Mouse (Mus musculus) cortical plate, adult 2 months (tissue): ENCODE measurements around the gene Arhgap44. TPM values are rescaled to one million over a fixed set of nuclear protein-coding genes. Genes with fewer than 3 reads are reported as not detected.

ENCODE experiments used
- H3K27ac ChIP-seq: fragments of 200-500 bp; 2 replicates; pipeline ENCODE4 v1.5.1; 2012; ENCODE audit warnings: low read length, control low read depth, inconsistent platforms; ENCODE audit not compliant: insufficient read depth
- H3K4me1 ChIP-seq: fragments of 200-500 bp; 2 replicates; pipeline ENCODE4 v1.6.1; 2011; ENCODE audit warnings: low read length; ENCODE audit not compliant: control insufficient read depth, insufficient read depth
- H3K4me3 ChIP-seq: fragments of 200-500 bp; 2 replicates; pipeline ENCODE4 v1.5.1; 2011; ENCODE audit warnings: mild to moderate bottlenecking, low read length, control low read depth; ENCODE audit not compliant: insufficient read depth
- CTCF ChIP-seq: fragments of 200-500 bp; IDR thresholded peaks from 2 replicates; pipeline ENCODE4 v1.5.1; 2011; ENCODE audit warnings: mild to moderate bottlenecking, control low read depth, low read length; ENCODE audit not compliant: insufficient read depth; ENCODE audit errors: extremely low read depth
- POLR2A ChIP-seq: fragments of 200-500 bp; IDR thresholded peaks from 2 replicates; pipeline ENCODE4 v1.6.1; 2011; ENCODE audit warnings: mild to moderate bottlenecking, low read length, control low read depth; ENCODE audit not compliant: insufficient read depth; ENCODE audit errors: extremely low read depth
- polyA plus RNA-seq: library from polyadenylated mRNA; depleted of rRNA; stranded (reverse); fragments of >200 nt; gene quantifications from 2 replicates; pipeline ENCODE4 v1.2.3, GENCODE M21; 2012

The Arhgap44 gene
- polyA plus RNA-seq, 1 experiment, result 61.1 TPM

DNA sequence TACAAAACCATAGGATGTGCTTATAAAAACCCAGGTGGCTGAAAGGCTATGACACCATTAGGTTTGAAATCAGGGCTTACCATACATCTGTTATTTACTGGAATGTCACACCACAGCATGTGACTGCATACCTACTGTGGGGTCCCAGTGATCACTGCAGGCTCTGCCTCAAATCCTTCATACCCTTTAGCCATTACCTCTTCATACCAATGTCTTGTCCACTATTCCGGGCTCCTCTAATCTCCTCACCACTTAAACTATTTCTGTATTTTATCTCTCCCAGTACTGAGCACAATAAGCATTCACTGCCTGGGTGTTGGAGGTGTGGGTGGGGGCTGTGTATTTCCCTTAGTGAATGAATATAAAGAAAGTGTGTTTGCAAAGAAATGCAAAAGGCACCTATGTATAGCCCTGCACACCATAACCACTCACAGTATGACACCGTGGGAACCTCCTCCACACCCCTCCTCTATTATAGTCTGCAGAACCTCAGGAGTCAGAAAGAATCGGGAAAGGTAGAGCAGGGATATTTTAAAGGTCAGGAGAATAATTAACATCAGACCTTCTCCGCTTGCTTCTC lies 19.8 kb downstream of the Arhgap44 start:
- TF ChIP-seq POLR2A (no peak), CTCF (no peak)
- Histone ChIP-seq H3K27ac (no peak overlapping the region), H3K4me1 (peaks cover 5% of the 10 kb centered on the region; the same call in 1 of the 2 replicates), H3K4me3 (no peak overlapping the region)

DNA sequence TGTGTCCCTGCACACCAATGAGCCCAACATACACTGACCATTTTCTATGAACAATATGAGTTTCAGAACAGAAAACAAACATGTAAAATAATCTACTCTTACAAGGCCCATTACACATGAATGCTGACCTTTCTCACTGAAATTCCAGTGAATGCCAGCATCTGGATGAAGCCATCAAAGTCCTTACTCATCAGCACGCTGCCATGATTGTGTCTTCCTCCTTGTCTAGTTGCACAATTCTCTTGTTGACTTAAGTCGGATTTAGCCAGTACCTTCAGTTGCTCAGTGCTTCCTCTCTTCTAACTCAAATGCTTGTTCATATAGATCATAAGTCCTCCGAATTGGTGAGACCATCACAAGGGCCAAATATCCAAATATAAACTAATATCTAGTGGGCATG lies 23.7 kb downstream of the Arhgap44 start:
- no peak overlapping the region for H3K27ac ChIP-seq
- no peak overlapping the region for H3K4me3 ChIP-seq
- TF ChIP-seq POLR2A (no peak), CTCF (no peak)

DNA sequence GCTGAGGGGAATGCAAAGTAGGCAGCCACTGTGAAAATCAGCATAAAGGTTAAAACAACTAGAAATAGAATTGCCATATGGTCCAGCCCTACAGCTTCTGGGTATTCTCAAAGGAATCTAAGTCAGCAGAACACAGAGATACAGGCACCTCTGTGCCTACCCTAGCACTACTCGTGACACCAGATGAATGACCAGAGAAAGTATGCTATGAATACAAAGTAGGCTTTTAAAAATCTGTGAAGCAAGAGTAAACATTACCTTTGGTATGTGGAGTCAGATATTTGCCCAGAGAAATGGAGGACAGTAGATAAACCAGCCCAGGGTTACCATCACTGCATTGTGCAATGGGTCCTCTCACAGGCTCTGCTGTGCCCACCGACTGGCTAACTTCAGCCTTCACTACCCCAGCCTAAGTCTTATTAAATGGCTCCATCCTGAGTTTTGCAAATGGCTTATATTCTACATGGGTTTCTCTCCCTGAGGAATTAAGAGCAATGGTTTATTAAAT lies 25.6 kb downstream of the Arhgap44 start:
- Histone ChIP-seq H3K27ac (no peak overlapping the region), H3K4me1 (peaks cover 14% of the 10 kb centered on the region), H3K4me3 (no peak overlapping the region)
- TF ChIP-seq CTCF (no peak), POLR2A (no peak)

More for the DNA sequence above, 23.7 kb downstream of the Arhgap44 start:
- H3K4me1 ChIP-seq, result peaks cover 14% of the 10 kb centered on the region

DNA sequence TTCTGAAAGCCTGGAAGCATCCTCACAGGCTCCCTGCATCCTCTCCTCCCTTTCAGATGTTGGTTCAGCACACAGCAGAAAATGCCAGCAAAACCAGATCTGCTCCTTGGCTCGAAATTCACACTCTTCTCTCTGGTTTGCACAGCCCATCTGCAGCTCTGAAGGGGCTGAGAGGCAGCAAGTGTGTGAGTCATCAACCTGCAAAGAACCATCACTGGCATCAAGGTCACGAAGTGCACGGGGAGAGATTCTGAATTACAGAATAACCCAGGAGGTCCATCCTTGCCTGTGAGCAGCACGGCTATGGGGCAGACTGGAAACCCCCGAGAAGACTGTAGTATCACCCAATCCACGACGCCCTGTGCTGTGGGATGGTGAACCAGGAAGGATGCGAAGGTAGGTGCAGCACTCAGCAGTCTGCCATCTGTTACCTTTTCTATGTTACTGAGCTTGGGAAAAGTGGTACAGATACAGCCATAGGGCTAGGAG lies 27.5 kb downstream of the Arhgap44 start:
- Histone ChIP-seq H3K4me3 (no peak overlapping the region), H3K27ac (peak overlapping the region; percentile 32)

DNA sequence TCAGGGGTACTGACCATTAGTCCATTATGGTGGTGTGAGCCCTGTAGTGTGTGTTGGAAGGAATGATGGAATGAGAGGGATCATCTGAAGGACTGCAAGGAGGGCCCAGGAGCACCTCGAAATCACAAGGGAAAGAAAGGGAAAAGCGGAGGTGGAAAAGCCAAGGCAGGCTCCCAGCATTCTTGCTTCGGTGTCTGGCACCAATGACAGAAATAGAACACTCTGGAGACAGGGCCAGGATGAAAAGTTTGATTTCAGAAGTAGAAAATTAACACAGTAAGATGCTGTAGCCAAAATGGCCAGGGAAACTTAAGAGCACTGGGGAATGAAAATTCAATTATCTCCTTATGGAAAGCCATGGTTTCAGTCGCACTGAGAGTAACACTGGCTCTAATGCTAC lies 29.1 kb downstream of the Arhgap44 start:
- no peak overlapping the region for H3K4me3 ChIP-seq
- H3K4me1 ChIP-seq, result peaks cover 12% of the 10 kb centered on the region
- H3K27ac ChIP-seq, result no peak overlapping the region
- TF ChIP-seq POLR2A, result no peak
- no peak for TF ChIP-seq CTCF

More for the DNA sequence above, 27.5 kb downstream of the Arhgap44 start:
- peaks cover 12% of the 10 kb centered on the region for H3K4me1 ChIP-seq
- TF ChIP-seq CTCF (no peak), POLR2A (no peak)

DNA sequence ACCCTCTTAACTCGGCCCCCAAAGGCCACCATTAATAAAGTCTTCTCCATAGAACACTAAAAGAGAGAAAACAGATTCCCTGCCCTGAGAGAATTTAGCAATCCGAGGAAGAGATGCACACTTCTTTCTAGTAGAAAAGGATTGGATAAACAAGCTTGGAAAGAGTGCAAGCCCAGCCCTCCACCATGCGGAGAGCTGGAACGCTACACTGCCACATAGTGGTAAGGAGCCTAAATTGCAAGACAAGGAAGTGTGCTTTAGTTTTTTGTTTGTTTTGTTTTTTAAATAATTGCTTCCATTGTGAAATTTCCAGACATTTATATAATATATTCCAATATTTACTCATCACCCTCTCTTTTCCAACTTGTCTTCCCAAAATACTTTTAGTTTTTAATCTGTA lies 33.7 kb downstream of the Arhgap44 start:
- H3K4me1 ChIP-seq, result peaks cover 15% of the 10 kb centered on the region

DNA sequence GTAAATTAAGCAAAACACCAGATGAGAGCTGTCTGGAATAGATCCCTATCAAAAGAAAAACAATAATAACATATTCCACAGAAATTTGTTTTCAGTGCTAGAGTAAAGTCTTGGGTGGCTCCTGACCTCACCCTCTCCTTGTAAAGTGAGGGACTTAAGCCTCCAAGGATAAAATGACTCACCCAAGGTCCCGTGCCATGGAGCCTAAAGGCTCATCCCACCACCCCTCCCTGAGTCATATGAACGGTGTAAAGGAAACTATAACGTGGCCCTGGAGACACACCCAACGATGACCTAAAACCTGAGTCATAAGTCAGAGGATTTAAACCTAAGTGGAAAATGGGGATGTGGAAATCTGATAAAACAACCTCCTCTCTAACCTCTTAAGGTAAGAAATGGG lies 34.1 kb downstream of the Arhgap44 start:
- TF ChIP-seq CTCF (no peak), POLR2A (no peak)
- Histone ChIP-seq H3K27ac (no peak overlapping the region), H3K4me1 (peaks cover 15% of the 10 kb centered on the region), H3K4me3 (no peak overlapping the region)

More for the DNA sequence above, 33.7 kb downstream of the Arhgap44 start:
- no peak overlapping the region for H3K27ac ChIP-seq
- no peak overlapping the region for H3K4me3 ChIP-seq
- TF ChIP-seq CTCF (peak; percentile 31; the same call in 1 of the 2 replicates), POLR2A (no peak)

DNA sequence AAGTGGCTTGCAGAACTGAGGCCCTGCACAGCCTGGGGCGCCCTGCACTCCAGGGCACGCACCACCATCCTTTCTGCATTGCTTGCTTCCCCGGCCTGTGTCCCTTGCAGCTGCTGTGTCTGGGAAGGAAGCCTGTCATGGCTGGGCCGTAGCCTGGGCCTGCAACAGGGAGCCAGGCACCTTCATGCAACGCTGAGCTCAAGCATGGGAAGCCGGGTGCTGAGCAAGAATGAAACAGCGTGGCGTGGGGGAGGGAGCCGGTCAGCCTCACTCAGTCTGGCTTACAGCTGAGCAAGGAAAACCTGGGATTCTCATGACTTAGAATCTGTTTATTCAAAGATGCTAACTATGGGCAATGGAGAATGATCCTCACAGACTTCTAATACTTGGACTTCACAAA lies 36.2 kb downstream of the Arhgap44 start:
- H3K4me1 ChIP-seq, result peaks cover 12% of the 10 kb centered on the region
- no peak for TF ChIP-seq CTCF
- TF ChIP-seq POLR2A, result no peak
- H3K4me3 ChIP-seq, result no peak overlapping the region
- H3K27ac ChIP-seq, result no peak overlapping the region

DNA sequence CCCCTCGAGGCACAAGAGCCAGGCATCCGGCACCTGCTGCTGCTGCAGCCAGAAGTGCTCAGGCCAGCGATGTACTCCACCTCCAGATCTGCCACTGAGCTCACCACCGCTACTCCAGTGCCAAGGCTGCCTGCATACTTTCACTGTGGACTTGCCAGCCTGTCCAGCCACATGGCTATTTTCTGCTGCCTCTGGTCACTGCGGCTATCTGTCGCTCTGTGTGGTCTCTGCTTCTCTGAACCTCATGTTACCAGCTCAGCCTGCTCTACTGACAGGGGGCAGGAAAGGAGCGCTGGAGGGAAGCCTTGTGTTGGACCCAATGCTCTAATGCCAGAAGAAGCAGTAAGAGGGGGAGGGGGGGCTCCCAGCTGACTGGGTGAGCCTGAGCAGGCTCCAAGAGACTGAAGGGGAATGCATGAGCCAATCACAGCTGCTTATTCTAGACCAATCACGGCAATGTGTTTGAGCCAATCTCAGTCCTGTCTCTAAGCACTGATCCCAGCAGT lies 37.8 kb downstream of the Arhgap44 start:
- H3K4me3 ChIP-seq, result no peak overlapping the region
- TF ChIP-seq CTCF, result no peak
- H3K27ac ChIP-seq, result no peak overlapping the region
- H3K4me1 ChIP-seq, result peaks cover 12% of the 10 kb centered on the region

DNA sequence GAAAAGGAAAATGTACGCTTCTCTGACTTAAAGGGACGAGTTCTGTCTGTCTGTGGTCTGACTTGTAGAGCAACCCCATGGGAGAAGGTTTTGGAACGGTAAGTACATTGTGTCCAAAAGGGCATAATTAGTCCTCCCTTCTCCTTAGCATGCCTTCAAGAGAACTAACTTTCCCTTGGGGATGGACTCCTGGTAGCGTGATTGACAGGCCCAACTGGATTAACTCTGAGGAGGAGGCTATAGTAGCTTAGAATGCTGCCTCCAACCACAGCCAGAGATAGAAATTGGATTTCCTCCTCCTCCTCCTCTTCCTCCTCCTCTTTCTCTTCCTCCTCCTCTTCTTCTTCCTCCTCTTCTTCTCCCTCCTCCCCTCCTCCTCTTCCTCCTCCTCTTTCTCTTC lies 42.5 kb downstream of the Arhgap44 start:
- TF ChIP-seq POLR2A (no peak), CTCF (no peak)
- Histone ChIP-seq H3K4me1 (peaks cover 3% of the 10 kb centered on the region), H3K27ac (no peak overlapping the region)

More for the DNA sequence above, 42.5 kb downstream of the Arhgap44 start:
- no peak overlapping the region for H3K4me3 ChIP-seq
